In genomic region chr12:98389618-98390017, GRCm38 (mm10) we compare ENCODE assay signal across 21 mouse cellular contexts.
DNase-seq lines count a peak whose midpoint lies in the region; TF ChIP-seq lines count a peak whose summit lies in the region.
"Had no signal": no experiment of that assay in that cellular context is flagged by ENCODE, and none has a peak within 500 bp of the region (broad histone marks: within the 10 kb centered on the region; RNA-seq: fewer than 3 reads in every experiment).

No protein-coding gene starts in this region.

- H3K4me3 ChIP-seq in CH12.LX (replicated peaks in 1 of 3; ENCODE audit: low read depth in 2 of 3, low read length in 2 of 3, poor library complexity in 1 of 3) = no peak overlapping the region
- H3K4me3 ChIP-seq in ES-E14 (ENCODE audit: insufficient read depth in 1 of 2, low read depth in 1 of 2, low read length in 2 of 2, poor library complexity in 1 of 2, severe bottlenecking in 1 of 2) = no peak overlapping the region
- no peak overlapping the region for H3K4me3 ChIP-seq in MEL (ENCODE audit: control insufficient read depth in 1 of 2, insufficient read depth in 1 of 2, low read depth in 2 of 2, low read length in 2 of 2)
- H3K4me3 ChIP-seq in gastrocnemius, adult 2 months = no peak overlapping the region

- H3K79me2 ChIP-seq in CH12.LX (replicated peaks; ENCODE audit: control insufficient read depth, extremely low read depth, insufficient read depth, poor library complexity, severe bottlenecking) (no peaks in the 10 kb centered on the region), MEL (ENCODE audit: control insufficient read depth, insufficient read depth, low read length, poor library complexity) (no peaks in the 10 kb centered on the region)

- H3K4me1 ChIP-seq in CH12.LX (ENCODE audit: control insufficient read depth in 1 of 2, insufficient read depth in 2 of 2) (peaks cover 10 to 13% of the 10 kb centered on the region in 2 experiments), ES-E14 (ENCODE audit: control insufficient read depth in 2 of 2, insufficient read depth in 2 of 2, low read length in 2 of 2, poor library complexity in 1 of 2) (no peaks in the 10 kb centered on the region), MEL (ENCODE audit: control insufficient read depth in 1 of 2, insufficient read depth in 2 of 2, low read length in 2 of 2) (no peaks in the 10 kb centered on the region)

- TF ChIP-seq POLR2A in CH12.LX (IDR thresholded peaks at IDR 0.05; ENCODE audit: low read depth, low read length) (no peak), MEL (IDR thresholded peaks at IDR 0.05; ENCODE audit: control insufficient read depth in 1 of 2, insufficient read depth in 1 of 2, low read depth in 1 of 2, low read length in 2 of 2, poor library complexity in 1 of 2) (no peak)

- no peaks in the 10 kb centered on the region for H3K9me3 ChIP-seq in CH12.LX (replicated peaks; ENCODE audit: low read length)
- H3K9me3 ChIP-seq in ES-E14 (ENCODE audit: control insufficient read depth, insufficient read depth, low read depth, low read length) = no peaks in the 10 kb centered on the region
- H3K9me3 ChIP-seq in MEL (replicated peaks; ENCODE audit: insufficient read depth, low read length) = no peaks in the 10 kb centered on the region

- H3K9ac ChIP-seq in CH12.LX (ENCODE audit: insufficient read depth, low read depth) = no peak overlapping the region
- H3K9ac ChIP-seq in ES-E14 (ENCODE audit: insufficient read depth, low read depth, low read length, poor library complexity, severe bottlenecking) = no peak overlapping the region
- no peak overlapping the region for H3K9ac ChIP-seq in MEL (ENCODE audit: control insufficient read depth, low read depth, low read length, poor library complexity, severe bottlenecking)

- no peaks in the 10 kb centered on the region for H3K36me3 ChIP-seq in CH12.LX (replicated peaks in 1 of 2; ENCODE audit: control insufficient read depth in 1 of 2, insufficient read depth in 1 of 2, low read length in 1 of 2)
- H3K36me3 ChIP-seq in ES-E14 (ENCODE audit: control insufficient read depth, insufficient read depth, low read length, poor library complexity, severe bottlenecking) = no peaks in the 10 kb centered on the region
- no peaks in the 10 kb centered on the region for H3K36me3 ChIP-seq in MEL (ENCODE audit: control insufficient read depth in 1 of 2, insufficient read depth in 2 of 2, low read length in 2 of 2)
- H3K36me3 ChIP-seq: G1E had no signal

- TF ChIP-seq EP300 in CH12.LX (IDR thresholded peaks at IDR 0.05; ENCODE audit: low read length) = no peak
- no peak for TF ChIP-seq EP300 in MEL (IDR thresholded peaks at IDR 0.05; ENCODE audit: low read depth in 1 of 2, low read length in 2 of 2)

- DNase-seq in CH12.LX (ENCODE audit: extremely low read depth) (no peak), ES-E14 (ENCODE audit: low read depth, low spot score) (no peak), MEL (ENCODE audit: low read depth, low spot score) (no peak)
- DNase-seq in gastrocnemius, adult 2 months = no peak
- DNase-seq in left cerebral cortex, adult 9 months (ENCODE audit: low spot score in 2 of 2) = no peak
- no peak for DNase-seq in adrenal gland, postnatal 10 days
- DNase-seq: adrenal gland, adult 2 months; adrenal gland, adult 8-10 months; adrenal gland, postnatal 14 days; adrenal gland, postnatal 25 days; adrenal gland, postnatal 36 days; B cell, adult 2 months; cerebellum, adult 11 months; cerebellum, adult 11-12 months; cerebellum, adult 18-20 months; cerebellum, adult 2 months; cerebellum, adult 8-10 months; cerebellum, adult 9-10 months; cerebellum, adult 9-11 months had no signal

- TF ChIP-seq RAD21 in CH12.LX (IDR thresholded peaks at IDR 0.05; ENCODE audit: low read depth, low read length) (no peak), MEL (IDR thresholded peaks at IDR 0.05; ENCODE audit: low read depth, low read length) (no peak)

- dilution Hi-C loops in CH12.LX (cut with MboI; ENCODE audit: extremely low pct_ligation_motif_present, extremely low pct_unique_long_range_greater_than_20kb, low sequenced_read_pairs) = no loop called here

- no peak overlapping the region for H3K4me2 ChIP-seq in CH12.LX (ENCODE audit: insufficient read depth, low read depth, poor library complexity, severe bottlenecking)

- intact Hi-C loops in gastrocnemius, adult 2 months (cut with DNase I) = no loop called here

- no peaks in the 10 kb centered on the region for H3K27me3 ChIP-seq in CH12.LX (replicated peaks)
- no peaks in the 10 kb centered on the region for H3K27me3 ChIP-seq in MEL (ENCODE audit: control insufficient read depth in 1 of 2, insufficient read depth in 2 of 2, low read length in 2 of 2)
- H3K27me3 ChIP-seq: Patski had no signal

- H3K27ac ChIP-seq in CH12.LX (ENCODE audit: insufficient read depth, low read depth) (no peak overlapping the region), ES-E14 (ENCODE audit: insufficient read depth, low read depth, low read length, poor library complexity, severe bottlenecking) (no peak overlapping the region), MEL (ENCODE audit: control insufficient read depth, low read depth, low read length) (no peak overlapping the region)
- no peak overlapping the region for H3K27ac ChIP-seq in gastrocnemius, adult 2 months

- in situ Hi-C loops in CH12.LX (cut with MboI; ENCODE audit: low pct_ligation_motif_present, low pct_unique_long_range_greater_than_20kb, low sequenced_read_pairs) = no loop called here
- in situ Hi-C loops in ES-E14 (cut with MboI; ENCODE audit: low sequenced_read_pairs in 2 of 2, unreplicated experiment in 2 of 2) = no loop called here

- TF ChIP-seq CTCF in CH12.LX (conservative IDR thresholded peaks at IDR 0.05 in 1 of 2, IDR thresholded peaks at IDR 0.05 in 1 of 2; ENCODE audit: low read depth in 2 of 2, low read length in 2 of 2) (no peak), MEL (IDR thresholded peaks at IDR 0.05 in 2 of 3, conservative IDR thresholded peaks at IDR 0.05 in 1 of 3; ENCODE audit: control insufficient read depth in 1 of 3, insufficient read depth in 1 of 3, low read depth in 2 of 3, low read length in 3 of 3, poor library complexity in 1 of 3, severe bottlenecking in 1 of 3) (no peak)
- no peak for TF ChIP-seq CTCF in gastrocnemius, adult 2 months (IDR thresholded peaks at IDR 0.05)

TF ChIP-seq in CH12.LX, 34 proteins besides CTCF, POLR2A, EP300 and RAD21:
- TF ChIP-seq MAFK (IDR thresholded peaks at IDR 0.05; ENCODE audit: insufficient replicate concordance, low read length) (peak; percentile 96), PAX5 (IDR thresholded peaks at IDR 0.05; ENCODE audit: low read length) (no peak)
TF ChIP-seq in CH12.LX: peak in this region for 1.

TF ChIP-seq in ES-E14, 5 proteins besides CTCF, POLR2A, EP300 and RAD21:
- TF ChIP-seq ZC3H11A (IDR thresholded peaks at IDR 0.05; ENCODE audit: borderline replicate concordance, low read depth, low read length) = no peak
- peak; percentile 86 for TF ChIP-seq MAFK (IDR thresholded peaks at IDR 0.05; ENCODE audit: insufficient read depth, low read depth, low read length)
TF ChIP-seq in ES-E14: peak in this region for 1.

TF ChIP-seq in MEL, 35 proteins besides CTCF, POLR2A, EP300 and RAD21:
- TF ChIP-seq POLR2AphosphoS5 (IDR thresholded peaks at IDR 0.05; ENCODE audit: borderline replicate concordance, low read depth, low read length) (no peak), MAFK (IDR thresholded peaks at IDR 0.05; ENCODE audit: borderline replicate concordance, low read depth, low read length) (0 out of 2 replicates have a peak, but pooled peaks have one; percentile 37)
TF ChIP-seq in MEL: peak in this region for 1.

Comparison
In these comparisons a context has a peak if more than half of its experiments do, and no peak if none do; other contexts are left out.
1. Of the 35 proteins assayed by ChIP-seq in both MEL and CH12.LX: peak only in MEL: none; only in CH12.LX: none; in both: MAFK; in neither: 34.